Mouse (Mus musculus) kidney, adult 10 weeks (tissue): ENCODE results near the gene Epn1. TPM values are rescaled to one million over a fixed set of nuclear protein-coding genes. Genes with fewer than 3 reads are reported as not detected.

Source experiments
- polyA plus RNA-seq: library from polyadenylated mRNA; stranded (reverse); fragments of 350-450 nt; fragmentation: Illumina TruSeq; extraction: RNeasy Lipid Tissue Mini Kit (QIAGEN cat#74804); gene quantifications from one replicate; pipeline ENCODE4 v1.2.3, GENCODE M21; 2014; ENCODE audit warnings: low read depth, low replicate concordance

Epn1 gene
- 0.93 TPM for polyA plus RNA-seq

GRCm38 (mm10) chr7:5080010-5080751 is at the start of gene Epn1:
Gene Epn1 (plus strand): TSS chr7:5080235.

GRCm38 (mm10) chr7:5033818-5034217 is 46.2 kb upstream of the Epn1 start, which contains the start of gene 4632433K11Rik:
Gene 4632433K11Rik (plus strand): TSS chr7:5034118.

GRCm38 (mm10) chr7:5038109-5038732 is 41.8 kb upstream of the Epn1 start, which contains the start of gene Zfp784:
Gene Zfp784 (minus strand): TSS chr7:5038446.

GRCm38 (mm10) chr7:5051193-5052192 is 28.5 kb upstream of the Epn1 start, which contains the start of gene Zfp580:
Gene Zfp580 (plus strand): TSS chr7:5051538.

GRCm38 (mm10) chr7:5061774-5062359 is 18.2 kb upstream of the Epn1 start, which contains the start of gene U2af2:
Gene U2af2 (plus strand): TSS chr7:5062143.

GRCm38 (mm10) chr7:5116850-5117249 is 36.8 kb downstream of the Epn1 start, which contains the start of gene Rfpl4:
Gene Rfpl4 (minus strand): TSS chr7:5116950.

GRCm38 (mm10) chr7:5125549-5126406 is 45.7 kb downstream of the Epn1 start, which contains the start of gene Rasl2-9:
Gene Rasl2-9 (minus strand): TSS chr7:5125950.

Other genes with a start within 250 kb of the Epn1 start
- 3.2 TPM for gene Shisa7, start 235.5 kb upstream of the Epn1 start, polyA plus RNA-seq
- gene Isoc2b, start 210.0 kb upstream of the Epn1 start, polyA plus RNA-seq = 2.9 TPM
- gene Isoc2a, start 203.1 kb upstream of the Epn1 start, polyA plus RNA-seq = 5.4 TPM
- not detected for gene Gm36210, start 173.7 kb upstream of the Epn1 start, polyA plus RNA-seq
- not detected for gene Zfp628, start 165.0 kb upstream of the Epn1 start, polyA plus RNA-seq
- gene Nat14, start 158.2 kb upstream of the Epn1 start, polyA plus RNA-seq = 0.57 TPM
- gene Ssc5d, start 154.4 kb upstream of the Epn1 start, polyA plus RNA-seq = not detected
- gene Sbk2, start 115.8 kb upstream of the Epn1 start, polyA plus RNA-seq = not detected
- gene Sbk3, start 109.1 kb upstream of the Epn1 start, polyA plus RNA-seq = not detected
- gene Zfp579, start 84.1 kb upstream of the Epn1 start, polyA plus RNA-seq = 10.8 TPM
- not detected for gene Zfp524, start 65.8 kb upstream of the Epn1 start, polyA plus RNA-seq
- 11.1 TPM for gene Fiz1, start 65.5 kb upstream of the Epn1 start, polyA plus RNA-seq
- not detected for gene Gm44973, start 64.7 kb upstream of the Epn1 start, polyA plus RNA-seq
- gene Zfp865, start 59.9 kb upstream of the Epn1 start, polyA plus RNA-seq = 2.9 TPM
- 0.49 TPM for gene Ccdc106, start 59.7 kb upstream of the Epn1 start, polyA plus RNA-seq
- gene 4632433K11Rik, start 46.1 kb upstream of the Epn1 start, polyA plus RNA-seq = 3.2 TPM
- gene Zfp784, start 41.8 kb upstream of the Epn1 start, polyA plus RNA-seq = 5.4 TPM
- 0.57 TPM for gene Zfp580, start 28.7 kb upstream of the Epn1 start, polyA plus RNA-seq
- 6.9 TPM for gene U2af2, start 18.1 kb upstream of the Epn1 start, polyA plus RNA-seq
- gene Rfpl4, start 36.7 kb downstream of the Epn1 start, polyA plus RNA-seq = not detected
- 3.3 TPM for gene Rasl2-9, start 45.7 kb downstream of the Epn1 start, polyA plus RNA-seq
- not detected for gene Vmn1r55, start 69.4 kb downstream of the Epn1 start, polyA plus RNA-seq
- gene Vmn1r56, start 116.5 kb downstream of the Epn1 start, polyA plus RNA-seq = not detected
- not detected for gene Vmn1r57, start 138.3 kb downstream of the Epn1 start, polyA plus RNA-seq